Mouse (Mus musculus) heart, postnatal 10 days (tissue): ENCODE data around the gene Mecom. TPM values are rescaled to one million over a fixed set of nuclear protein-coding genes. Genes with fewer than 3 reads are reported as not detected.
"Not testable (repeated sequence)": the region's sequence is repeated elsewhere in the genome, so short reads cannot be mapped to it uniquely, and the experiment has no call there.

Experiments used
- DNase-seq, 2 experiments: peaks; one replicate each; pipeline ENCODE4 v3.0.0; 2021
- intact Hi-C: fragments of 180-260 bp; cut with DNase I; formaldehyde crosslinking; loops from one replicate; pipeline ENCODE4 v1.15.1; 2025
- total RNA-seq, 2 experiments: library from RNA; stranded (reverse); gene quantifications; 2 replicates each; pipeline ENCODE4 v1.2.3; 2021

Gene Mecom
- total RNA-seq, result 10 to 100 TPM; 27.4 to 35.8 TPM

GRCm38 (mm10) chr3:30547908-30548307 is at the start of gene Mecom:
Mecom (minus strand) TSS chr3:30548008.
- peak in 1 of 2 experiments; percentile 12 for DNase-seq
- intact Hi-C loops, result loop anchor here (2.0 to 10.0 kb wide), 3 partner anchors 33 to 1513 kb away; no protein-coding TSS in a partner anchor

- intact Hi-C loops, result loop anchor here (10.0 kb wide), 1 partner anchor 458 kb away; no protein-coding TSS in a partner anchor
- DNase-seq, result no peak
Measured at GRCm38 (mm10) chr3:30597271-30597670, 49.5 kb upstream of the Mecom start.

- DNase-seq, result peak; percentile 49 to 57
- intact Hi-C loops, result loop anchor here (10.0 kb wide), 1 partner anchor 460 kb away; no protein-coding TSS in a partner anchor
Measured at GRCm38 (mm10) chr3:30595111-30595832, 47.5 kb upstream of the Mecom start.

GRCm38 (mm10) chr3:30593719-30594485 is 46.1 kb upstream of the Mecom start:
- DNase-seq, result no peak
- intact Hi-C loops, result loop anchor here (2.0 to 10.0 kb wide), 4 partner anchors 103 to 543 kb away; partner anchors contain the start of gene Lrrc31

GRCm38 (mm10) chr3:30592418-30592853 is 44.6 kb upstream of the Mecom start:
- intact Hi-C loops, result loop anchor here (2.0 to 10.0 kb wide), 4 partner anchors 105 to 545 kb away; partner anchors contain the start of gene Lrrc31
- DNase-seq, result peak; percentile 34 to 39

GRCm38 (mm10) chr3:30588865-30589264 is 41.1 kb upstream of the Mecom start:
- intact Hi-C loops, result no loop called here
- no peak for DNase-seq

GRCm38 (mm10) chr3:30573549-30573948 is 25.7 kb upstream of the Mecom start:
- DNase-seq, result no peak
- intact Hi-C loops, result no loop called here

GRCm38 (mm10) chr3:30566333-30566732 is 18.5 kb upstream of the Mecom start:
- DNase-seq, intact Hi-C loops: not testable (repeated sequence)

- no peak for DNase-seq
- intact Hi-C loops, result loop anchor here (2.0 to 5.0 kb wide), 3 partner anchors 746 to 1523 kb away; no protein-coding TSS in a partner anchor
Measured at GRCm38 (mm10) chr3:30560677-30561314, 13.0 kb upstream of the Mecom start.

- intact Hi-C loops, result no loop called here
- DNase-seq, result no peak
Measured at GRCm38 (mm10) chr3:30553741-30554140, 5.9 kb upstream of the Mecom start.

- DNase-seq, result peak; percentile 22 to 32
- intact Hi-C loops, result no loop called here
Measured at GRCm38 (mm10) chr3:30550218-30550617, 2.4 kb upstream of the Mecom start.

GRCm38 (mm10) chr3:30548928-30549327 is 1.1 kb upstream of the Mecom start:
- DNase-seq, result peak; percentile 57 to 65

GRCm38 (mm10) chr3:30546831-30547369 is 908 bp downstream of the Mecom start:
- intact Hi-C loops, result loop anchor here (2.0 to 10.0 kb wide), 3 partner anchors 32 to 1512 kb away; no protein-coding TSS in a partner anchor
- DNase-seq, result peak; percentile 85

More at GRCm38 (mm10) chr3:30548928-30549327, 1.1 kb upstream of the Mecom start:
- intact Hi-C loops, result loop anchor here (10.0 kb wide), 2 partner anchors 734 to 1514 kb away; no protein-coding TSS in a partner anchor

GRCm38 (mm10) chr3:30546366-30546765 is 1.4 kb downstream of the Mecom start:
- peak; percentile 48 to 63 for DNase-seq
- intact Hi-C loops, result loop anchor here (2.0 to 10.0 kb wide), 3 partner anchors 32 to 1512 kb away; no protein-coding TSS in a partner anchor

GRCm38 (mm10) chr3:30545246-30545645 is 2.6 kb downstream of the Mecom start:
- intact Hi-C loops, result loop anchor here (10.0 kb wide), 2 partner anchors 730 to 1510 kb away; no protein-coding TSS in a partner anchor
- DNase-seq, result no peak

- intact Hi-C loops, result loop anchor here (10.0 kb wide), 2 partner anchors 730 to 1510 kb away; no protein-coding TSS in a partner anchor
Measured at GRCm38 (mm10) chr3:30544305-30544704, 3.5 kb downstream of the Mecom start.

GRCm38 (mm10) chr3:30535821-30536220 is 12.0 kb downstream of the Mecom start:
- intact Hi-C loops, result no loop called here
- no peak for DNase-seq

More at GRCm38 (mm10) chr3:30544305-30544704, 3.5 kb downstream of the Mecom start:
- peak; percentile 48 to 57 for DNase-seq

- DNase-seq, intact Hi-C loops: not testable (repeated sequence)
Measured at GRCm38 (mm10) chr3:30520751-30521150, 27.1 kb downstream of the Mecom start.

GRCm38 (mm10) chr3:30519425-30519824 is 28.4 kb downstream of the Mecom start:
- DNase-seq, result no peak
- intact Hi-C loops, result loop anchor here (10.0 kb wide), 1 partner anchor 785 kb away; no protein-coding TSS in a partner anchor

- no peak for DNase-seq
- intact Hi-C loops, result loop anchor here (2.0 to 10.0 kb wide), 4 partner anchors 31 to 781 kb away; no protein-coding TSS in a partner anchor
Measured at GRCm38 (mm10) chr3:30515795-30516170, 32.0 kb downstream of the Mecom start.
